Mouse (Mus musculus): ENCODE measurements around the gene Tspyl1.

The Tspyl1 gene

DNA sequence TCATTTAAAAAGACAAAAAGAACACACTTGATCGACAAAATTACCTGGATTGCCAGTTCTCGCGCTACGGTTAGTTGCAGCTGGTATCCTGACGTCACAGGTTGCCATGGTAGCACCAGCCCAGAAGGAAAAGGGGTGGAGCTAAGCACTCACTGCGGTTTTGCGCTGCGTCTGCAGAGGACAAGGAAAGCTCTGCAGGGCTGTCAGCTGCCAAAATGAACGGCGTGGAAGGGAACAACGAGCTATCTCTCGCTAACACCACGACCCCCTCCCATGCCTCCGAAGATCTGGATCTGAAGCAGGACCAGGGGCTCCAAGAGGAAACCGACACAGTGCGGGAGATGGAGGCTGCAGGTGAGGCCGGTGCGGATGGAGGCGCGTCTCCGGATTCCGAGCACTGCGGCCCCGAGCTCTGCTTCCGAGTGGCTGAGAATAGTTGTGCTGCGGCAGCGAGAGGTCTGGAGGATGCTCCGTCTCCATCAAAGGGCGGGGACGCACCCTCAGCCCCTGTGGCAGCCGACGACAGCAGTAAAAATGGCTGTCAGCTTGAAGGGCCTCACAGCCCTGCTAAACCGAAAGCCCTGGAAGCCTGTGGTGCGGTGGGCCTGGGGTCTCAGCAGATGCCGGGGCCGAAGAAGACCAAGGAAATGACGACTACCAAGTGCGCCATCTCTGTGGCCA lies 15.4 kb downstream of the Tspyl1 start, which contains the start of gene Tspyl4:
Gene Tspyl4 (plus strand): TSS at position 144 of the 681 bp plus-strand sequence.
- in situ Hi-C loops (cut with MboI; ENCODE audit: low pct_unique_long_range_greater_than_20kb in 1 of 2, low sequenced_read_pairs in 2 of 2, unreplicated experiment in 1 of 2) = no loop called here

DNA sequence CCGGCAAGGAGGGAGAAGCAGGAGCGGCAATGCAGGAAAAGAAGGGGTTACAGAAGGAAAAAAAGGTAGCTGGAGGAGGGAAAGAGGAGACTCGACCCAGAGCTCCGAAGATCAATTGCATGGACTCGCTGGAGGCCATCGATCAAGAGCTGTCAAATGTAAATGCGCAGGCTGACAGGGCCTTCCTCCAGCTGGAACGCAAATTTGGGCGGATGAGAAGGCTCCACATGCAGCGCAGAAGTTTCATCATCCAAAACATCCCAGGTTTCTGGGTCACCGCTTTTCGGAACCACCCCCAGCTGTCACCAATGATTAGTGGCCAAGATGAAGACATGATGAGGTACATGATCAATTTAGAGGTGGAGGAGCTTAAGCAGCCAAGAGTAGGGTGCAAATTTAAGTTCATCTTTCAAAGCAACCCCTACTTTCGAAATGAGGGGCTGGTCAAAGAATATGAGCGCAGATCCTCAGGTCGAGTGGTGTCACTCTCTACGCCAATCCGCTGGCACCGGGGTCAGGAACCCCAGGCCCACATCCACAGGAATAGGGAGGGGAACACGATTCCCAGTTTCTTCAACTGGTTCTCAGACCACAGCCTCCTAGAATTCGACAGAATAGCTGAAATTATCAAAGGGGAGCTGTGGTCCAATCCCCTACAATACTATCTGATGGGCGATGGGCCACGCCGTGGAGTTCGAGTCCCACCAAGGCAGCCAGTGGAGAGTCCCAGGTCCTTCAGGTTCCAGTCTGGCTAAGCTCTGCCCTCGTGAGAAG lies 16.2 kb downstream of the Tspyl1 start:
- in situ Hi-C loops (cut with MboI; ENCODE audit: low pct_unique_long_range_greater_than_20kb in 1 of 2, low sequenced_read_pairs in 2 of 2, unreplicated experiment in 1 of 2) = no loop called here

DNA sequence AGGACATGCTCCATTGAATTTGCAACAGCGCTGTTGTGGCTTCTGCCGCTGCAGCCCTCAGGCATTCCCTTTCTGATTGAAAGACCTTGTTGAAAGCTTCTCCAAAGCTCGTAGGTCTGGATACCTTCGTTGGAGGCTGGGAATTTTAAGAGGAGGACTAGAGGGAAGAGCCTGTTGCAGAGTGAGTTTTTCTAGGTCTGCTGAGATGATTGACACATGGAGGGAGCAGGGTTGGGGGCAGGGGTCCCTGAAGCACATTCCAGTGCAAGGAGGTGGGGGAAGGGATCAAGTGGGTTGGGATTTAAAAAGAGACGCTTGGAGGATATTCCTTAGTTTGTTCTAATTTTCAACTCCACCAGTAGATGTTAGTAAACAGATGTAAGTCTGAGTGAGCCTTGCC lies 18.4 kb downstream of the Tspyl1 start:
- in situ Hi-C loops (cut with MboI; ENCODE audit: low pct_unique_long_range_greater_than_20kb in 1 of 2, low sequenced_read_pairs in 2 of 2, unreplicated experiment in 1 of 2) = no loop called here

DNA sequence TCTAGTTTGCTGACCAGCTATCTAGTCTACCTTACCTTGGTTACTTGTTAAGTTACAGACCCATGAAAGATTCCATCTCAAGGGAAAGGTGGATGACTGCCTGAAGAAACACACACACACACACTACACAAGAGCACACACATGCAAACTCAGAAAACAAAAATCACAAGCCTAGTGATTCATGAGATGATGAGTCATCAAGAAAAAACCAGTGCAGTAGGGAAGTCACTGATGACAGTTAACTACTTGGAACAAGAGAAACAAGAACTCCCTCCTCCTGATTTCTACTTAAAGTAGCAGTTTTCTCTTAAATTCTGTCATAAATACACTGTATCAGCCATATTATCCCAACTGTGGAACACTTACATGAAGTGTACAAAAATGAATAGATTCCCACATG lies 25.1 kb downstream of the Tspyl1 start:
- in situ Hi-C loops (cut with MboI; ENCODE audit: low pct_unique_long_range_greater_than_20kb in 1 of 2, low sequenced_read_pairs in 2 of 2, unreplicated experiment in 1 of 2) = no loop called here

DNA sequence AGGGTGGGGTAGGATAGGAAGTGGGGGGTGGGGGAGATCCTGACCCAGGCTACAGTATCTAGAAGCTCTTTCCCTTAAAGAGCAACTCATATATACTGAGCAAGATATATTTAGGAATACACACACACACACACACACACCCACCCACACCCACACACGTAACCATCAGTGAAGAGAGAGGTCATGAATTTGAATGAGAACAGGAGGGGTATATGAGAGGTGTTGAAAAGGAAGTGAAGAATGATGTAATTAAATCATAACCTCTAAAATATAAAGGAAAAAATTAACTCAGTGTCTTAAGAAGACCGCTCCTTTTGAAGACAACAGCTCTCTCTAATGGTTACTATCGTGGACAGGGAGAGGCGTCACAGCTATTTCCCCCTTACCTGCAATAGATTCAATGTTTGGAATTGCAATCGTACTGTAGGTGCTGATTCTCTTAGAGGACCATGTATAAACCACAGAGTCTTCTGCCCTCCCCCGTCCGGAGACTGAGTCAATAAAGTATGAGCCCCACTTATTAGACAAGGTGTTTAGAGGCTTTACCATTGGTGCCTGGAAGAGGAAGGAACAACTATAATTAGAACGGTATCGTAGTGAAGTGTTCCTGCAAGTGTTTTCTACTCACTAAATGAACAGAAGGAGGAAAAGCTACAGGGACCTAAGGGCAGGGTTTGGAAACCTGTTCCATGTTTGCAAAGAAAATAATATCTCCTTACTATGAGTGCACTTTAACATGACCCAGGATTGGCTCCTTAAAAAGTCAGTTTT lies 28.1 kb downstream of the Tspyl1 start:
- in situ Hi-C loops (cut with MboI; ENCODE audit: low pct_unique_long_range_greater_than_20kb in 1 of 2, low sequenced_read_pairs in 2 of 2, unreplicated experiment in 1 of 2) = loop anchor here in 1 of 2 experiments (10.0 kb wide), 1 partner anchor 295 kb away; the partner anchor contains the start of gene Rwdd1

DNA sequence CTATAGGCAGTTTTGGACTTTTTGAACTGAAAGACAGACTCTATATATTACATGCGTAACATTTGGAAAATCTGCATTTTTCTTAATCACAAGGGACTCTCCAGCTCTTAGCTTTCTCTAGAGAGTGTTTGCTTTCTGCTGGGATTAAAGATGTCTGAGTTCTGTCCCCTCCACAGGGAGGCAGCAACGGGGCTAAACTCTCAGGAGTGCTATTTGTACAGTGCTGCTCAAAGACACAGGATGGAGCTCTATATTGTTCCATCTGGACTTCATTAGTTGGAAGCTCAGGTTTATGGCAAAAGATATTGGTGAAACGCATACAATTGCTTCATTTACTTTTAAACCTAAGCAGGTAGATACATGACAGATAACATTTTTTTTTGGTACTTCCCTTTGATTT lies 30.5 kb downstream of the Tspyl1 start:
- in situ Hi-C loops (cut with MboI; ENCODE audit: low pct_unique_long_range_greater_than_20kb in 1 of 2, low sequenced_read_pairs in 2 of 2, unreplicated experiment in 1 of 2) = loop anchor here in 1 of 2 experiments (10.0 kb wide), 1 partner anchor 298 kb away; the partner anchor contains the start of gene Rwdd1

DNA sequence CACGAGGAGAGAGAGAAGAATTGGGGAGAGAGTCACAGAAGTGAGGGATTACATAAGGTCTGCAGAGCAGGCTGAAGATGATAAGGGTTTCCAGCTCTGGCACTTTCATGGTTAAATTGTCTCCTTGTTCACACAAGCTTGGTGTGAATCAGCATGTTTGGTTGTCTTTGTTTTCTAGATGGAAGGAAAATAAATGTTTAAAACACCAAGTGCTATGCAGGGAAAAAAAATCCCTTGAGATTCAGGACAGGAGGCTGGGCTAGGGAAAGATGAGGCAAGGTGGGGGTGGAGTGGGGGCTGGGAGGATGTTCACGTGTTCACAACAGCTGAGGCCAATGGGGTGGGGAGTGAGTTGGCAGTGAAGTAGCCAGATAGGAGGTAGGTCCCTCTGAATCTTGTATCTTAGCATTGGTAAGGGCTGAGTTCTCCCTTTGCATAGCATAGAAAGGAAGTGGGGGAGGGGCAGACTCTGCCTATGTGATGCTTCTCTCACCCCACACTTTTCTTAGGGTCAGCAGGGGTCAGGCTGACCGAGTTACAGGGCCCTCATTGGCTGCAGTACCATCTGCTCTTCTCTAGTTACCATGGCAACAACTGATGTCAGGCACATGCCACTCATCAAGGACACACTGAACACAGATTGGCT lies 34.7 kb downstream of the Tspyl1 start:
- in situ Hi-C loops (cut with MboI; ENCODE audit: low pct_unique_long_range_greater_than_20kb in 1 of 2, low sequenced_read_pairs in 2 of 2, unreplicated experiment in 1 of 2) = loop anchor here in 1 of 2 experiments (10.0 kb wide), 1 partner anchor 302 kb away; the partner anchor contains the start of gene Rwdd1

DNA sequence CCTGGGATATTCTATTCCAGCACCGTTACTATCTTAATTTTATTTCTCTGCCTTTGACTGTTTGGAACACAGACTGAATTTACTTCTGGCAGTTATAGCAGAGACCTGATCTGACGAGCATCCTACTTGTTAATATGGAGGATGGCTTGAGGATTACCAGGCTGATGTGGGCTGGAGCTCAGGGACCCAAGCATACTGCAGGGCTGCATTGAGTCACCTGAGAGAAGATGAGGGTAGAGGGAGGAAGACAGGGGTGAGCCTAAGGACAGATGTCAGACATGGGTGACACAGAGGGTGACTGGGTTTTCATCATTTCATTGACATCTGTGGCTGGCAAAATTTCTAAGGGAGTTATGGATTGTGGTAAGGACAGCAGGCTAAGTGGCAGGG lies 35.2 kb downstream of the Tspyl1 start:
- in situ Hi-C loops (cut with MboI; ENCODE audit: low pct_unique_long_range_greater_than_20kb in 1 of 2, low sequenced_read_pairs in 2 of 2, unreplicated experiment in 1 of 2) = loop anchor here in 1 of 2 experiments (10.0 kb wide), 1 partner anchor 302 kb away; the partner anchor contains the start of gene Rwdd1

DNA sequence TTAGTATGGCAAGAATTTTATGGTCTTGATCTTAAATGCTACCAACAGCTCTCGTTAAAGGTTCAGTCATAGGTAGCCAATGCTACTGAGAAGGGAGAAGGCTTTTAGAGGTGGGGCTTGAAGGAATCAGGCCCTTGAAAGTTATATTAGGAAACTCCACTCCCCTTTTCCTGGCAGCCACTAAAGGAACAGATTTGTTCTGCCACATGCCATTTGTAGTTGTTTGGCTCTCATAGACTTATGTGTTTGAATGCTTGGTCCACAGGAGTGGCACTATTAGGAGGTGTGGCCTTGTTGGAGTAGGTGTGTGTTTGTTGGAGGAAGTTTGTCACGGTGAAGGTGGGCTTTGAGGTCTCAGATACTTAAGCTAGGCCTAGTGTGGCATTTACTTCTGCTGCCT lies 38.8 kb downstream of the Tspyl1 start:
- in situ Hi-C loops (cut with MboI; ENCODE audit: low pct_unique_long_range_greater_than_20kb in 1 of 2, low sequenced_read_pairs in 2 of 2, unreplicated experiment in 1 of 2) = loop anchor here in 1 of 2 experiments (10.0 kb wide), 1 partner anchor 286 kb away; the partner anchor contains the start of gene Trappc3l

DNA sequence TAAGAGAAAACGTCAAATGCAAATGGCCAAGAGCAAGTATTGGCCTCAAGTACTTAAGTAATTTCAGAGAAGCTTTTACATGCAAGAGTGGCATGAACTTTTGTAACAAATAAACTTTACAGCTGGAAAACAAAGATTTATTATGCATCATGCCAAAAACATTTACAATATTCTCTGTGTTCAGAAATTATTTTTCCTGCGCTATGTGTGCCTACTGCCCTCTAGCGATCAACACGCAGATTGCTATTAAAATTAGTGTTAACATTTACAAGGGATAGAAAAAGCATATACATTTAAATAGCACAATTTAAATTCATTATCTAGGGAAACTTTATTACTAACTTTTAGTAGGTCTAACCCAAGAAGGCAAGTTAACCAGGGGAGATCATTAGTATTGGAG lies 44.7 kb downstream of the Tspyl1 start:
- in situ Hi-C loops (cut with MboI; ENCODE audit: low pct_unique_long_range_greater_than_20kb in 1 of 2, low sequenced_read_pairs in 2 of 2, unreplicated experiment in 1 of 2) = loop anchor here in 1 of 2 experiments (10.0 kb wide), 1 partner anchor 292 kb away; the partner anchor contains the start of gene Trappc3l

DNA sequence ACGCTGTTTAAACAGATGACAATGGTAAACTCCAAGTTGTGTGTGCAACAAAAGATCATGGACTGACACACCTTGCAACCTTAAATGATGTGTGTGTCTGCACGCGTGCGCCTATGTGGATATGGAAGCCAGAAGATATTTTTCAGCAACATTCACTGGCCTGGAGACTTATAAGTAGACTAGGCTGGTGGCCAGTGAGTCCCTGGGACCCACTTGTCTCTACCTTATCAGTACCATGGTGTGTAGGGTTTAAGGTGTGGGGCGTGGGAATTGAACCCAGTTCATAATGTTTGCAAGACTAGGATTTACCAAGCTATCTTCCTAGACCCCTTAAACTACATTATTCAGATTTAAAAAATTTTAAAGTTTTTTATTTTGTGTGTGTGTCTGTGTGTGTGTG lies 45.2 kb downstream of the Tspyl1 start:
- in situ Hi-C loops (cut with MboI; ENCODE audit: low pct_unique_long_range_greater_than_20kb in 1 of 2, low sequenced_read_pairs in 2 of 2, unreplicated experiment in 1 of 2) = loop anchor here in 1 of 2 experiments (10.0 kb wide), 1 partner anchor 292 kb away; the partner anchor contains the start of gene Trappc3l

DNA sequence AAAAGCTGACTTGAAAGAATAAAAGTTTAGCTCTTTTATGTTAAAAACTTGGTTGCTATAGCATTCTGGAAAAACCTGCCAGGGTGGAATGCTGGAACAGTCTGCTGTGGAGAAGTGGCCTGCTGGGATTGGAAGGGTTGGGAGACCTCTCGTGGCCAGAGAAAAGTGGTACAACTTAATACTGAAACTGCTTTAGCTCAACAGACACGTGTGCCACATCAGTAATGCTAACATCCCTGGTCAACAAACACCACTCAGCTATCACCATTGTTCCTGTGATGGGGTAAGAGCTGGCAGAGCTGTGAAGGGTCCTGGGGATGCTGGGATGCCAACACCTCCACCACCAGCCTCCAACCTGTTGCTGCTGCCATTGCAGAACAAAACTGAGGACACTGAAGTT lies 46.3 kb downstream of the Tspyl1 start:
- in situ Hi-C loops (cut with MboI; ENCODE audit: low pct_unique_long_range_greater_than_20kb in 1 of 2, low sequenced_read_pairs in 2 of 2, unreplicated experiment in 1 of 2) = loop anchor here in 1 of 2 experiments (10.0 kb wide), 1 partner anchor 294 kb away; the partner anchor contains the start of gene Trappc3l
